Mouse (Mus musculus): ENCODE measurements around the gene Fyn.
A peak's percentile ranks its signal among the peaks of the same experiment; 100 is the strongest.

Gene Fyn

GRCm38 (mm10) chr10:39369977-39370785 lies 1.5 kb downstream of the Fyn start:
- TF ChIP-seq GATA4 (IDR thresholded peaks at IDR 0.05; ENCODE audit: insufficient replicate concordance, low read length) = no peak

- peak; percentile 83; the same call in 1 of the 2 replicates for TF ChIP-seq GATA4 (IDR thresholded peaks at IDR 0.05; ENCODE audit: insufficient replicate concordance, low read length)
Measured at GRCm38 (mm10) chr10:39370786-39371221, 2.1 kb downstream of the Fyn start.

GRCm38 (mm10) chr10:39371467-39371866 lies 2.8 kb downstream of the Fyn start:
- no peak for TF ChIP-seq GATA4 (IDR thresholded peaks at IDR 0.05; ENCODE audit: insufficient replicate concordance, low read length)

- TF ChIP-seq GATA4 (IDR thresholded peaks at IDR 0.05; ENCODE audit: insufficient replicate concordance, low read length) = no peak
Measured at GRCm38 (mm10) chr10:39371991-39372390, 3.3 kb downstream of the Fyn start.

GRCm38 (mm10) chr10:39376676-39377075 lies 8.0 kb downstream of the Fyn start:
- TF ChIP-seq GATA4 (IDR thresholded peaks at IDR 0.05; ENCODE audit: insufficient replicate concordance, low read length) = no peak

- TF ChIP-seq GATA4 (IDR thresholded peaks at IDR 0.05; ENCODE audit: insufficient replicate concordance, low read length) = no peak
Measured at GRCm38 (mm10) chr10:39377219-39377618, 8.6 kb downstream of the Fyn start.

GRCm38 (mm10) chr10:39378025-39378603 lies 9.5 kb downstream of the Fyn start:
- no peak; the same call in 1 of the 2 replicates for TF ChIP-seq GATA4 (IDR thresholded peaks at IDR 0.05; ENCODE audit: insufficient replicate concordance, low read length)

GRCm38 (mm10) chr10:39379287-39379686 lies 10.6 kb downstream of the Fyn start:
- TF ChIP-seq GATA4 (IDR thresholded peaks at IDR 0.05; ENCODE audit: insufficient replicate concordance, low read length) = no peak

GRCm38 (mm10) chr10:39379721-39380370 lies 11.2 kb downstream of the Fyn start:
- no peak for TF ChIP-seq GATA4 (IDR thresholded peaks at IDR 0.05; ENCODE audit: insufficient replicate concordance, low read length)

- no peak for TF ChIP-seq GATA4 (IDR thresholded peaks at IDR 0.05; ENCODE audit: insufficient replicate concordance, low read length)
Measured at GRCm38 (mm10) chr10:39385259-39385658, 16.6 kb downstream of the Fyn start.

- TF ChIP-seq GATA4 (IDR thresholded peaks at IDR 0.05; ENCODE audit: insufficient replicate concordance, low read length) = no peak
Measured at GRCm38 (mm10) chr10:39386203-39386602, 17.5 kb downstream of the Fyn start.

- no peak for TF ChIP-seq GATA4 (IDR thresholded peaks at IDR 0.05; ENCODE audit: insufficient replicate concordance, low read length)
Measured at GRCm38 (mm10) chr10:39387024-39387423, 18.4 kb downstream of the Fyn start.

- TF ChIP-seq GATA4 (IDR thresholded peaks at IDR 0.05; ENCODE audit: insufficient replicate concordance, low read length) = no peak
Measured at GRCm38 (mm10) chr10:39387556-39387955, 18.9 kb downstream of the Fyn start.

- TF ChIP-seq GATA4 (IDR thresholded peaks at IDR 0.05; ENCODE audit: insufficient replicate concordance, low read length) = no peak
Measured at GRCm38 (mm10) chr10:39388144-39388543, 19.5 kb downstream of the Fyn start.

GRCm38 (mm10) chr10:39389451-39389891 lies 20.8 kb downstream of the Fyn start:
- no peak for TF ChIP-seq GATA4 (IDR thresholded peaks at IDR 0.05; ENCODE audit: insufficient replicate concordance, low read length)

- no peak for TF ChIP-seq GATA4 (IDR thresholded peaks at IDR 0.05; ENCODE audit: insufficient replicate concordance, low read length)
Measured at GRCm38 (mm10) chr10:39390541-39390940, 21.9 kb downstream of the Fyn start.
